Mouse (Mus musculus): ENCODE data around the gene Hoxb5. TPM values are rescaled to one million over a fixed set of nuclear protein-coding genes. Genes with fewer than 3 reads are reported as not detected.
A peak's percentile ranks its signal among the peaks of the same experiment; 100 is the strongest.

The Hoxb5 gene
- total RNA-seq, 2 experiments from 2014 or later: 0.19 to 0.22 TPM

- intact Hi-C loops (cut with DNase I): no loop called here
Measured at GRCm38 (mm10) chr11:96313806-96314428, 10.8 kb downstream of the Hoxb5 start.

GRCm38 (mm10) chr11:96314671-96315343 is 11.7 kb downstream of the Hoxb5 start:
- peak in 1 of 2 experiments; percentile 42 for DNase-seq
- intact Hi-C loops (cut with DNase I): loop anchor here (5.0 kb wide), 1 partner anchor 37 kb away; the partner anchor contains the start of gene Hoxb2

More at GRCm38 (mm10) chr11:96313806-96314428, 10.8 kb downstream of the Hoxb5 start:
- DNase-seq: no peak

GRCm38 (mm10) chr11:96315344-96315681 is 12.2 kb downstream of the Hoxb5 start:
- no peak for DNase-seq
- intact Hi-C loops (cut with DNase I): loop anchor here (5.0 kb wide), 1 partner anchor 37 kb away; the partner anchor contains the start of gene Hoxb2

DNA sequence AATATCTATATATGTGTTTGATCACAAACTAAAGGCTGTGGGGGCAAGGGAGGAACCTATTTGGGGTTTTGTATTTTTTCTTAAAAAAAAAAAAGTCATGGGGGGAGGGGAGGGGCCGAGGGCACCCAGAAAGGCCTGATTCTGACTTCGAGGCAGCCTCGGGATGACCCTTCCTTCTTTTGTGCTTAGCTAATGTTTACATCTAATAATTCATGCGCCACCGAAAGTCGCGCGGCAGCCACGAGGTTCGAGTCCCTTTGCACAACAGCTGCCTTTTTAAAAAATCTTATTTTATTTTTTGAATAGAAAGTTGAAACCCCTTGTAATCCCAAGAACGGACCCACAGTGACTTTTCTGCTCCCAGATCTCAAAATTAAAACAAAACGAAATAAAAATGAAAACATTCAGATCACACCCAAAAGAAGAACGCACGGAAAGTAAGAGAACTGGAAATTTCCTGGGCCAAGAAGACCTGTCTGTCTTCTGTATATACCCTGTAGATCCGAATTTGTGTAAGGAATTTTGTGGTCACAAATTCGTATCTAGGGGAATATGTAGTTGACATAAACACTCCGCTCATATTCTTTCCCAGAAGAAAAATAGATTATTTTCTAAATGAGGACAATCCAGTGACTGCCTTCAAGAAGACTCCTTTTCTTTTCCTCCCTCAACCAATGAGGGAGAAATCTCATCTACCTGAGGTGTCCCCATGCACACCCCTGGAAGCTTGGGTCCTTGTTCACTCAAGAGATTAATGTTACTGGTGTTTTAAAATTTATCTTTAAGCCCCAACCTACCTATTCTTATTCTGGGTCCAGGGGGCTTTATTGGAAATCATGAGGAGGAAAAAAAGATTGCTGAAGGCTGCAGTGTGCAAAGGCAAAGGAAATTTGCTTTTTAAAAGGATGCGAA is 13.8 kb downstream of the Hoxb5 start:
- intact Hi-C loops (cut with DNase I): loop anchor here (5.0 kb wide), 1 partner anchor 35 kb away; the partner anchor contains the start of gene Hoxb2
- no peak for DNase-seq

DNA sequence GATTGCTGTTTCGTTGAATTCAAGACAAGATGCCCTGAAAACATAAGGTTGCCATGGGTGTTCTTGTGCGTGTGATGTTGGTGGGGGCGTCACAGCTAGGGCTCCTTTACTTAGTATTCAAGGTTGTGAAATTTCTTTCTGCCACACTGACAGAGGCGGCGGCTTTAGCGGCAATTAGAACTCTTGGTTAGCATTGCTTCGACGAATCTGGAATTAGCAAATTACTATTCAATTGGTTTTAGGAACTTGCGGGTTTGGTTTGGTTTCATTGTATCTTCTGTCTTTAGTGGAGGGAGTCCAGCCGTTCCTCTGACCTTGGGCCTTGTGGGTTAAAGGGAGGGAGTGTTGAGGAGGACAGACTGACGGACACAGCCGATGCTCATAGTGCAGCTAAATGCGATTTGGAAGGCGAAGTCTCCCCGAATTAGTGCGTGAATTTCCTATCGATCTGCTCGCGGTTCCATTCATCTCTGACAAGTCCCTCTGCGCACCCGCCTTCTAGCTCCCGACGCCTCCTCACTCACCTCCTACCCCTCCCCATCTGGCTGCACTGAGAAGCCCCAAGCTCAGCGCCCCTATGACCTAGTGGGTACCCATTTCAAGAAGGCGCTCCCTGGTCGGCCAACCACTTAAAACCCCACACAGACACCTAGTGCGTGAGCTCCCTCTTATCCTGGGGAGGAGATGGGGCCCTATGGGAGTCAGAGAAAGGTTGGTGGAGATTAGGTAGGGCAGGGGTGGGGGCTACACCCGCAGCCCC is 14.7 kb downstream of the Hoxb5 start, which contains the start of gene Hoxb4:
Gene Hoxb4 (plus strand): TSS at position 660 of the 760 bp plus-strand sequence.
- intact Hi-C loops (cut with DNase I): loop anchor here (5.0 kb wide), 1 partner anchor 35 kb away; the partner anchor contains the start of gene Hoxb2
- DNase-seq: no peak

DNA sequence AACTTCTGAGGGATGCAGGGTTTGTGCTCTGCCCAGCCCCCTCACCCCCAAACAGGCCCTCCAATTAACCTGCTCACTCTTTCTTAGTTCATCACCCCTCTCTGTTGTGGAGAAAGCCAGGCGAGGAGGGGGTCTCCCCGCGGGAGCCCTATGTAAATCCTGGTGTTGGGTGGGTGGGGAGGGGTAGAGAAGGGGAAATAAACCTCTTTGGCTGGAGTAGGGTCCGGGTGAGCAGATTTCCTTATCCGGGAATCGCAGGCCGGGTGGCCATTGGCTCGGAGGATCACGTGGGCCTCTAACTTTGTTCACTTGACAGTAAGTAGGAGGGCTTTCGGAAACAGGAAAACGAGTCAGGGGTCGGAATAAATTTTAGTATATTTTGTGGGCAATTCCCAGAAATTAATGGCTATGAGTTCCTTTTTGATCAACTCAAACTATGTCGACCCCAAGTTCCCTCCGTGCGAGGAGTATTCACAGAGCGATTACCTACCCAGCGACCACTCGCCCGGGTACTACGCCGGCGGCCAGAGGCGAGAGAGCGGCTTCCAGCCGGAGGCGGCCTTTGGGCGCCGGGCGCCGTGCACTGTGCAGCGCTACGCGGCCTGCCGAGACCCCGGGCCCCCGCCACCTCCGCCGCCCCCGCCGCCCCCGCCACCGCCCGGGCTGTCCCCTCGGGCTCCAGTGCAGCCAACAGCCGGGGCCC is 15.4 kb downstream of the Hoxb5 start:
- peak; percentile 41 to 49 for DNase-seq
- intact Hi-C loops (cut with DNase I): loop anchor here (5.0 kb wide), 1 partner anchor 34 kb away; the partner anchor contains the start of gene Hoxb2

DNA sequence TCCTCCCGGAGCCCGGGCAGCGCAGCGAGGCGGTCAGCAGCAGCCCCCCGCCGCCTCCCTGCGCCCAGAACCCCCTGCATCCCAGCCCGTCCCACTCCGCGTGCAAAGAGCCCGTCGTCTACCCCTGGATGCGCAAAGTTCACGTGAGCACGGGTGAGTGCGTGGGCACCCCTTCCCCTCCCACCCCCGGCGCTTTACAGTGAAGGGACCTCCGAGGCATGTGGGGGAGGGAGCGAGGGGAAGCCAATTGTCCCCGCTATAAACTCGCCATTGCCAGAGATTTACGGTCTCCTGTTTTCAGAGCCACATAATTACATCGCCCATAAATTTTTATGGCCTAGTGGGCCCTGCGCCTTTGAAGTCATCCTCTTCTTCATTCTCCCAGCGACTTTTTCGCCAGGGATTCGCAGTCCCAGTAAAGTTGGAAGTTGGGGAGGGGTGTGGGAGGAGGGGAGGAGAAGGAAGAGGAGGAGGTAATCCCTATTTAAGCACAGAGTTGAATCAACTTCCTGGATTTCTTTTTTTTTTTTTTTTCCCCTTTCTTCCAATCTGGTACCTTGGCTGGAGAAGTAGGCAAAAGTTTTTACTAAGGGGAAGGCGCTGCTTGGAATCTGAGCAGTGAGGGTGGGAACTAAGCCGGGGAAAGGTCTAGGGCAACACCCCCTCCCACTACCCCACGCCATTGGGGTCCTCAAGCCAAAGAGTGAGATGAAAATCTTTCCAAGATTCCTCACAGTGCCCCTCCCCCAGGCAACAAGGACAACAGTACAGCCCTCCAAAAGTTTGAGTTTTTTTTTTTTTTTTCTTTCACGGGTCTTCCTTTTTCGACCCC is 16.2 kb downstream of the Hoxb5 start:
- no peak for DNase-seq
- intact Hi-C loops (cut with DNase I): loop anchor here (5.0 kb wide), 1 partner anchor 33 kb away; the partner anchor contains the start of gene Hoxb2

GRCm38 (mm10) chr11:96319910-96320309 is 16.8 kb downstream of the Hoxb5 start:
- intact Hi-C loops (cut with DNase I): loop anchor here (5.0 kb wide), 1 partner anchor 32 kb away; the partner anchor contains the start of gene Hoxb2

DNA sequence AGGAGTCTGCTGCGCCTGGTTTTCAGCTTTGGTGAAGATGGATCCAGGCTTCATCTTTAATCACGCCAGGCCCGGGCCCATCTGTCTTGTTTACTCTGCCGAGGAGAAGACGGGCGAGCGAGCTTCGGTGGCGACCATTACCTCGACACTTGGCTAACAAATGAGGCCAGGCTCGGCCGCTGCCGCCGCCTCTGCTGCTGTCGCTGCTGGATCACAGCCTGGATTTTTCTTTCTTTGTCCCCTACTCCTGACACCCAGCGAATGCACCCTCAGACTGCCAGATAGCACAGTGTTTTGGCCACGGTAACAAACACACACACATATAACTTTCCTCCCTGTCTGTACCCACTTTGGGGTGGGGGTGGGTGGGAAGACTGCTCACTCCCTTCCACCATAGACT is 17.6 kb downstream of the Hoxb5 start:
- intact Hi-C loops (cut with DNase I): no loop called here
- no peak for DNase-seq

More at GRCm38 (mm10) chr11:96319910-96320309, 16.8 kb downstream of the Hoxb5 start:
- DNase-seq: peak in 1 of 2 experiments; percentile 35

- no peak for DNase-seq
- intact Hi-C loops (cut with DNase I): no loop called here
Measured at GRCm38 (mm10) chr11:96321846-96322245, 18.7 kb downstream of the Hoxb5 start.

DNA sequence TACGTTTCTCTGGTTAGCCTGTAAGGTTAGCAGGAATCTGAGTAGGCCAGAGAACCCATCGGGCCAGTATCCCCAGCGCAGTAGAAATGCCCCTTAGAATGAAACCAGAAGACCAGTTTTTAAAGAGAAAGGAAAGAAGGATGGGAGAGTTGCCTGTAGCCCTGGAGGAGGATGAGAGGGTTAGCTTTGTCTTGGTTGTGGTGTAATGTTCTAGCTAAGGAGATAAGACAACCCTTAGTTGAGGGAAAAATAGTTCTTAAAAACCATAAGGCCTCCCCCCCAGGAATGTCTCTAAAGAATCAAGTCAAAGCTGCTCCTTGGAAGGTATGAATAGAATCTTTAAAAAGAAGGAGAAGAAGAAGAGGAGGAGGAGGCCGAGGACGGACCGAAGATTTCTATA is 19.6 kb downstream of the Hoxb5 start:
- DNase-seq: no peak
- intact Hi-C loops (cut with DNase I): no loop called here

DNA sequence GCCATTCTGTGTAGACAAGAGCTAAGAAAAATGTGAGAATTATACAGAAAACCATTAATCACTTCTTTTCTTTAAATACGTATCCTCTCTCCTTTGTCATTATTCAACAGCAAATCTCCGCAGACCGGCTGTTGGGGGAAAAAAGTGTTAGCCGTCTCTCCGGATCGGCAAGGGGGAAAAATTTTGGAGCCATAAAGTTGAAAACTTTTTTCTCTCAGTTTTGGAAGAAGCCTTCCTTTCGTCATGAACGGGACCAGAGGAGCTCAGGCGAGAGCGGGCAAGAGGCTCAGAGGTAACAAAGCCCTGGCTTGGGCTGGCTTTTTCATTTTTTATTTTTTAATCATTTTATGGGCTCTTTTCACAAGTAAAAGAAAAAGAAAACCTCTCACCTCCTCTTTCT is 20.0 kb downstream of the Hoxb5 start, which contains the start of gene Hoxb3:
Gene Hoxb3 (plus strand): TSS at position 173 of the 400 bp plus-strand sequence.
- DNase-seq: no peak
- intact Hi-C loops (cut with DNase I): no loop called here

GRCm38 (mm10) chr11:96324125-96324524 is 21.0 kb downstream of the Hoxb5 start:
- intact Hi-C loops (cut with DNase I): no loop called here
- DNase-seq: no peak

- no peak for DNase-seq
- intact Hi-C loops (cut with DNase I): no loop called here
Measured at GRCm38 (mm10) chr11:96324965-96325364, 21.8 kb downstream of the Hoxb5 start.

GRCm38 (mm10) chr11:96325747-96326212 is 22.6 kb downstream of the Hoxb5 start:
- intact Hi-C loops (cut with DNase I): no loop called here
- no peak for DNase-seq

- intact Hi-C loops (cut with DNase I): no loop called here
- no peak for DNase-seq
Measured at GRCm38 (mm10) chr11:96326705-96327104, 23.6 kb downstream of the Hoxb5 start.

DNA sequence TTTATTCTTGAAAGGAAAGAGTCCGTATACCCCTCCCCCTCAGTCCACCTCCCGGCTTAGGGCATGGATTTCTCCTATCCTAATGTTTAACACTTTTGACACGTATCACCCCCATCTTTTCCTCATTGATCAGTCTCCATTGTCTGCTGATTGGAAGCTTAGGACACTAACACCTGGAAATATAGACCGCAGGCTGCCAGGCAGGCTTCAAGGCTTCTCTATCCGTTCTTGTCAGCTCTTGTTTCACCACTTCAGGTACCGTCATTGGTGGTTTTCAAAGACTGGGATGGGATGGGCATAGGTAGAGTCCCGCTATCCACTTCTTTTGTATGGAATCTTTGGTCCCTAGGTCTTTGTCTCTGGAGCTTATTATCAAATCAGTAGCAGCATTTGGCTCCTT is 24.0 kb downstream of the Hoxb5 start:
- intact Hi-C loops (cut with DNase I): no loop called here
- no peak for DNase-seq

- DNase-seq: no peak
- intact Hi-C loops (cut with DNase I): no loop called here
Measured at GRCm38 (mm10) chr11:96327750-96328149, 24.6 kb downstream of the Hoxb5 start.
